Mouse (Mus musculus): Measurements from ENCODE around the gene Panx1. TPM values are rescaled to one million over a fixed set of nuclear protein-coding genes. Genes with fewer than 3 reads are reported as not detected.

Panx1 gene
- polyA plus RNA-seq, 1 experiment from 2014 or later: 20.0 TPM

DNA sequence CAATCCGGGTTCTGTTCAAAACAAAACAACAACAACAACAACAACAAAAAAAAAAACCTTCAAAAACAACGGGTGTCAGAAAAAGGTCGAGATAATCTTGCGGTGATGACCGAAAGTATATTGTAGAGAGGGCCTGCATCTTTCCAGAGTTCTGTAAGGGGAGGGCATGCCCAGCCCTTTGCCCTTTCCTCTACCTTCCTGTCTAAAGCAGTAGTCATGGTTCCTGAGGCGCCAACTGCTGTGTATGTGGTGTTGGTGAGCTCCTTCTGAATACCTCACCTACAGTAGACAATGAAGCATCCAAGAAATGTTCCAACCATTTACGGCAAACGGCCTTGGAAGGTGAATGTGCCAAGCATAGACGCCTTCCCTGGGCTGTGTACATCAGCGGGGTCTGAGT is 462 bp upstream of the Panx1 start:
- Histone ChIP-seq H3K4me3 (ENCODE audit: low read depth, low read length) (peak overlapping the region; percentile 75), H3K9ac (replicated peaks; ENCODE audit: low read depth) (peak overlapping the region; percentile 68; the same call in 1 of the 2 replicates), H3K9me3 (ENCODE audit: low read length) (no peaks in the 10 kb centered on the region), H3K27me3 (replicated peaks; ENCODE audit: insufficient read depth, low read length) (no peaks in the 10 kb centered on the region), H3K4me1 (ENCODE audit: insufficient read depth, low read depth, low read length) (peaks cover 8% of the 10 kb centered on the region; the same call in 1 of the 2 replicates), H3K4me2 (replicated peaks; ENCODE audit: low read depth, low read length) (peak overlapping the region; percentile 94), H3K27ac (ENCODE audit: low read length) (peak overlapping the region; percentile 82), H3K36me3 (ENCODE audit: insufficient read depth, low read length) (no peaks in the 10 kb centered on the region)
- no peak for ATAC-seq
- 36% methylated on average over 10 of the region's 10 CpGs for WGBS
- no peak for TF ChIP-seq EP300 (IDR thresholded peaks at IDR 0.05)
- no peak for TF ChIP-seq CTCF (IDR thresholded peaks at IDR 0.05)
- no peak for DNase-seq (ENCODE audit: low spot score)

DNA sequence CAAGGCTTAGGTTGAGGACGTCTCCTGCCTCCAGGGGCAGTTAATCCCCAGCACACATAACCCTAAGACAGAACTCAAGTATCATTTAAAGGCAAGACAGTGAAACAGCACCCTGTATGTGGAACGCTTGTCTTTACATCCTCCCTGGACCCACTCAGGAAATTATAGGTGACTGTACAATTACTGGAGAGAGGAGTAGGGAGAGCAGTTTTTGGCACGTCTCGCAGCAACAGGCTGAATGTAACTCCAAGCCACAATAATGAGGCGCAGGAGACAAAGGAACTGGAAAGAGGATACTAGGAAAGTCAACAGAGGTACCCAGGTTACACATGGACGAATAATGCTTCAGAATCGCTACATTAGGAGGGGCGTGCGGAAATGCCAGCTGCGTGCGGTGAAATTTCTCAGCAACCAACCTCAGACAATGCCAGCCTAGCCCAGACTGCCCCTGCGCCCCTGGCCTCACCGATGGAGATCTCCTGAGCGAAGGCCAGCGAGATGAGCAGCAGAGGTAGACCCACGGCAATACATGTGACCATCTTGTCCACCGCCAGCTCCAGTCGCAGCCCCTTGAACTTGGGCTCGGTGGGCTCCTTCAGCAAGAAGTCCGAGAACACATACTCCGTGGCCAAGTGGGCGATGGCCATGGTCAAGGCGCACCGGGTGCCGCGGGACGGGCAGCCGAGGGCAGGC is 741 bp downstream of the Panx1 start:
- peak; percentile 15 for DNase-seq (ENCODE audit: low spot score)
- TF ChIP-seq CTCF (IDR thresholded peaks at IDR 0.05) (no peak), EP300 (IDR thresholded peaks at IDR 0.05) (no peak)
- under 1% methylated on average over 23 of the region's 28 CpGs for WGBS
- no peaks in the 10 kb centered on the region for H3K27me3 ChIP-seq (replicated peaks; ENCODE audit: insufficient read depth, low read length)
- no peaks in the 10 kb centered on the region for H3K9me3 ChIP-seq (ENCODE audit: low read length)
- peak overlapping the region; percentile 82; the same call in 1 of the 2 replicates for H3K27ac ChIP-seq (ENCODE audit: low read length)
- peak overlapping the region; percentile 94 for H3K4me2 ChIP-seq (replicated peaks; ENCODE audit: low read depth, low read length)
- peaks cover 8% of the 10 kb centered on the region; the same call in 1 of the 2 replicates for H3K4me1 ChIP-seq (ENCODE audit: insufficient read depth, low read depth, low read length)
- peak overlapping the region; percentile 68 for H3K9ac ChIP-seq (replicated peaks; ENCODE audit: low read depth)
- peak overlapping the region; percentile 75 for H3K4me3 ChIP-seq (ENCODE audit: low read depth, low read length)
- H3K36me3 ChIP-seq (ENCODE audit: insufficient read depth, low read length): no peaks in the 10 kb centered on the region
- ATAC-seq: peak; percentile 14

DNA sequence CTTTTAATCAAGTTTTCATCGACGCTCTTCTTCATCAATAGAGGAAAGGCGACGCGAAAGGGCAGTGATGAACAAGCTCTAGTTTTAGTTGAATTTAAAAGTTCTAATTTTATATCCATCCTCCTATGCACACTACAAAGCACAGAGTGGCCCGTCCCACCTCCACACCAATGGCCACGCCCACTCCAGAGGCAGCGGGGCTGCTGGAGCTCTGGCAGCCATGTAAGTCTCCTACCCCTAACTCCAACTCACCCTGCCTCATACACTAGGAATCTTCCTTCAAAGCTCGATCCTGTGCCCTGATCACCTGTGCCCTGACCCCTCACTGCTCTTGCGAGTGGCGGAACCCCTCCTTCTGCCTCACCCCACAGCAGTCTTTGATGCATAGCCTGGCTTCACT is 3.7 kb downstream of the Panx1 start:
- TF ChIP-seq EP300 (IDR thresholded peaks at IDR 0.05) (no peak), CTCF (IDR thresholded peaks at IDR 0.05) (no peak)

DNA sequence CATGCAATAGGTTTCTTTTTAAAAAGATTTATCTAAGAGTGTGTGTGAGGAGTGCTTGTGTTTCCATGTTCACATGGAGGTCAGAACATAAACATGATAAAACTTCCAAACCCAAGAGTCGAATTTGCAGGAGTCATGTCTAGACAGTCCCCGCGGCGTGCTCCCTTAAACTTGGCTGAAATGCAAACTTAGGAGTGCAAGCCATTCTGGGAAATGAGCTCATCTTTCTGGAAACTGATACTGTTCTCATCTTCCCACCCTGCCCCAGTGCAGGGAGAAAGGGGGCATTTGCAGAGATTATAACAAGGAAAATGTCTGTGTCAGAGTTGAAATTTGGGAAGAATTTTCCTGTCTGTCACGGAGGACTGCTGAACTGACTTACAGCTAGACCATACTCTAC is 5.4 kb downstream of the Panx1 start:
- H3K27ac ChIP-seq (ENCODE audit: low read length): no peak overlapping the region
- 89% methylated on average over 5 of the region's 5 CpGs for WGBS
- no peak overlapping the region for H3K9ac ChIP-seq (replicated peaks; ENCODE audit: low read depth)
- H3K9me3 ChIP-seq (ENCODE audit: low read length): no peaks in the 10 kb centered on the region
- ATAC-seq (peak; percentile 52), DNase-seq (ENCODE audit: low spot score) (no peak)
- H3K4me3 ChIP-seq (ENCODE audit: low read depth, low read length): no peak overlapping the region
- H3K4me1 ChIP-seq (ENCODE audit: insufficient read depth, low read depth, low read length): peaks cover 5% of the 10 kb centered on the region; the same call in 1 of the 2 replicates
- no peak for TF ChIP-seq CTCF (IDR thresholded peaks at IDR 0.05)
- 0 out of 2 replicates have a peak, but pooled peaks have one; percentile 18 for TF ChIP-seq EP300 (IDR thresholded peaks at IDR 0.05)
- no peak overlapping the region for H3K4me2 ChIP-seq (replicated peaks; ENCODE audit: low read depth, low read length)
- no peaks in the 10 kb centered on the region for H3K27me3 ChIP-seq (replicated peaks; ENCODE audit: insufficient read depth, low read length)
- no peaks in the 10 kb centered on the region for H3K36me3 ChIP-seq (ENCODE audit: insufficient read depth, low read length)

More for the DNA sequence above, 3.7 kb downstream of the Panx1 start:
- no peaks in the 10 kb centered on the region for H3K36me3 ChIP-seq (ENCODE audit: insufficient read depth, low read length)
- DNase-seq (ENCODE audit: low spot score) (no peak), ATAC-seq (no peak)
- no peak overlapping the region for H3K27ac ChIP-seq (ENCODE audit: low read length)
- 82% methylated on average over 11 of the region's 11 CpGs for WGBS
- no peak overlapping the region for H3K4me3 ChIP-seq (ENCODE audit: low read depth, low read length)
- no peaks in the 10 kb centered on the region for H3K9me3 ChIP-seq (ENCODE audit: low read length)
- H3K4me2 ChIP-seq (replicated peaks; ENCODE audit: low read depth, low read length): no peak overlapping the region
- no peaks in the 10 kb centered on the region for H3K27me3 ChIP-seq (replicated peaks; ENCODE audit: insufficient read depth, low read length)
- no peak overlapping the region for H3K9ac ChIP-seq (replicated peaks; ENCODE audit: low read depth)
- H3K4me1 ChIP-seq (ENCODE audit: insufficient read depth, low read depth, low read length): peaks cover 8% of the 10 kb centered on the region; the same call in 1 of the 2 replicates

DNA sequence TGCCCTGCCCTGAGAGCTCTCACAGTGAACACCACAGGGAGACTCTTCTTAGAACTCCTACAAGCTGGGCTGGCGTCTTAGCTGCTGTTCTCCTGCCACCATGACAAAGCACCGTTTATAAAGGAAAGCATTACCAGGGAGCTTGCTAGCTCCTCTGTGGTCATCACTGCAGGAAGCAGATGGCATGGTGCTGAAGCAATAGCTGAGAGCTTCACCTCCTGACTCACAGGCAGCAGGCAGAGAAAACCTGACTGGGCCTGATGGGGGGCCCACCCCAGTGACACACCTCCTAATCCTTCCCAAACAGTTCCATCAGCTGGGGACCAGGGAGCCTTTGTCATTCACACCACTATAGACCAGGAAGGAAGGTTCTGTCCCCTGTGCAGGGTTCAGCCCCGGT is 7.6 kb downstream of the Panx1 start:
- no peak for ATAC-seq
- H3K27me3 ChIP-seq (replicated peaks; ENCODE audit: insufficient read depth, low read length): no peaks in the 10 kb centered on the region
- H3K9me3 ChIP-seq (ENCODE audit: low read length): no peaks in the 10 kb centered on the region
- H3K27ac ChIP-seq (ENCODE audit: low read length): no peak overlapping the region
- no peak overlapping the region for H3K4me2 ChIP-seq (replicated peaks; ENCODE audit: low read depth, low read length)
- TF ChIP-seq EP300 (IDR thresholded peaks at IDR 0.05) (no peak), CTCF (IDR thresholded peaks at IDR 0.05) (no peak)
- H3K9ac ChIP-seq (replicated peaks; ENCODE audit: low read depth): no peak overlapping the region
- H3K4me1 ChIP-seq (ENCODE audit: insufficient read depth, low read depth, low read length): peaks cover 6% of the 10 kb centered on the region; the same call in 1 of the 2 replicates
- no peaks in the 10 kb centered on the region for H3K36me3 ChIP-seq (ENCODE audit: insufficient read depth, low read length)
- 50% methylated on average over 3 of the region's 3 CpGs for WGBS
- no peak overlapping the region for H3K4me3 ChIP-seq (ENCODE audit: low read depth, low read length)
- DNase-seq (ENCODE audit: low spot score): no peak

DNA sequence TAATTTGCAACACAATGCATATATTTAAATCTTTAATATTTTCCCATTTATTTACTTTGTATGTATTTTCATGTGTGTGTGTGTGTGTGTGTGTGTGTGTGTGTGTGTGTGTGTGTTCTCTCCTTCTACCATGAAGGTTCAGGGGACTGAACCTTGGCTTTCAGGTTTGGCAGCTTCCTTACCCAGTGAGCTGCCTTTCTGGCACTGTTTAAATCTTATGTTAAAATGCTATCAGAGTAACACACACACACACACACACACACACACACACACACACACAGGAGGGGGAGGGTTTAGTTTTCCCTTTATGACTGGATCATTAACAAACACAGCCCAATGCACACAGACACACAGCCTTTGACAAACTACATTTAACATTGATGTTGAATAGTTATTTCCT is 8.0 kb downstream of the Panx1 start:
- DNase-seq (ENCODE audit: low spot score) (no peak), ATAC-seq (no peak)
- TF ChIP-seq EP300 (IDR thresholded peaks at IDR 0.05) (no peak), CTCF (IDR thresholded peaks at IDR 0.05) (no peak)
- no peak overlapping the region for H3K27ac ChIP-seq (ENCODE audit: low read length)
- no peak overlapping the region for H3K4me2 ChIP-seq (replicated peaks; ENCODE audit: low read depth, low read length)
- H3K4me3 ChIP-seq (ENCODE audit: low read depth, low read length): no peak overlapping the region
- no peaks in the 10 kb centered on the region for H3K27me3 ChIP-seq (replicated peaks; ENCODE audit: insufficient read depth, low read length)
- no peaks in the 10 kb centered on the region for H3K9me3 ChIP-seq (ENCODE audit: low read length)
- H3K4me1 ChIP-seq (ENCODE audit: insufficient read depth, low read depth, low read length): peaks cover 6% of the 10 kb centered on the region; the same call in 1 of the 2 replicates
- H3K9ac ChIP-seq (replicated peaks; ENCODE audit: low read depth): no peak overlapping the region
- no peaks in the 10 kb centered on the region for H3K36me3 ChIP-seq (ENCODE audit: insufficient read depth, low read length)
